Comparison of ENCODE assay signal across 9 mouse cellular contexts in genomic region chr16:96044096-96044495, GRCm38 (mm10). TPM values are rescaled to one million over a fixed set of nuclear protein-coding genes. Genes with fewer than 3 reads are reported as not detected.
DNase-seq lines count a peak whose midpoint lies in the region; ATAC-seq and TF ChIP-seq lines count a peak whose summit lies in the region.
"Had no signal": no experiment of that assay in that cellular context is flagged by ENCODE, and none has a peak within 500 bp of the region (broad histone marks: within the 10 kb centered on the region; RNA-seq: fewer than 3 reads in every experiment).

No protein-coding gene starts in this region.

- H3K36me3 ChIP-seq in intestine, postnatal 0 days (ENCODE audit: control insufficient read depth, insufficient read depth) = peaks cover 79% of the 10 kb centered on the region
- peaks cover 14% of the 10 kb centered on the region for H3K36me3 ChIP-seq in intestine, embryonic 16.5 days (ENCODE audit: control insufficient read depth, insufficient read depth, low read length)
- peaks cover 93% of the 10 kb centered on the region for H3K36me3 ChIP-seq in E14TG2a.4 (ENCODE audit: insufficient read depth, low read length)
- H3K36me3 ChIP-seq in liver, postnatal 0 days (replicated peaks; ENCODE audit: insufficient read depth, low read length) = peaks cover 59% of the 10 kb centered on the region

- DNase-seq in adrenal gland, postnatal 25 days = peak; percentile 34
- DNase-seq in fibroblast of lung, adult 2 months (ENCODE audit: low read depth) = peak; percentile 44
- peak; percentile 41 for DNase-seq in liver, postnatal 0 days
- peak; percentile 56 for DNase-seq in thymus, postnatal 25 days
- DNase-seq in urinary bladder, postnatal 25 days (ENCODE audit: low spot score) = no peak

- TF ChIP-seq EP300 in liver, postnatal 0 days (IDR thresholded peaks at IDR 0.05; ENCODE audit: low read depth) = no peak

- H3K4me1 ChIP-seq in intestine, postnatal 0 days (replicated peaks; ENCODE audit: control insufficient read depth, insufficient read depth, low read length) = no peaks in the 10 kb centered on the region
- H3K4me1 ChIP-seq in intestine, embryonic 16.5 days (ENCODE audit: control insufficient read depth, insufficient read depth, low read length) = no peaks in the 10 kb centered on the region
- peaks cover 34% of the 10 kb centered on the region for H3K4me1 ChIP-seq in E14TG2a.4 (replicated peaks; ENCODE audit: low read depth, low read length)
- no peaks in the 10 kb centered on the region for H3K4me1 ChIP-seq in liver, postnatal 0 days (ENCODE audit: insufficient read depth)
- H3K4me1 ChIP-seq: embryonic facial prominence, embryonic 12.5 days had no signal

- WGBS in intestine, postnatal 0 days = 57% methylated on average over 5 of the region's 5 CpGs
- WGBS in intestine, embryonic 16.5 days = 61% methylated on average over 5 of the region's 5 CpGs
- WGBS in liver, postnatal 0 days (ENCODE audit: insufficient replicate concordance) = 78% methylated on average over 5 of the region's 5 CpGs

- peak; percentile 63 for TF ChIP-seq CTCF in intestine, postnatal 0 days (IDR thresholded peaks at IDR 0.05; ENCODE audit: low read depth)
- peak; percentile 43 for TF ChIP-seq CTCF in E14TG2a.4 (conservative IDR thresholded peaks at IDR 0.05; ENCODE audit: low read length)
- TF ChIP-seq CTCF in liver, postnatal 0 days (IDR thresholded peaks at IDR 0.05; ENCODE audit: low read depth) = peak; percentile 63

- no peaks in the 10 kb centered on the region for H3K9me3 ChIP-seq in intestine, postnatal 0 days (ENCODE audit: control insufficient read depth)
- H3K9me3 ChIP-seq in intestine, embryonic 16.5 days (ENCODE audit: control insufficient read depth, low read length) = no peaks in the 10 kb centered on the region
- H3K9me3 ChIP-seq in E14TG2a.4 (ENCODE audit: low read length) = no peaks in the 10 kb centered on the region
- H3K9me3 ChIP-seq in liver, postnatal 0 days (ENCODE audit: low read length) = no peaks in the 10 kb centered on the region
- H3K9me3 ChIP-seq: embryonic facial prominence, embryonic 12.5 days had no signal

- no peak overlapping the region for H3K9ac ChIP-seq in intestine, postnatal 0 days (ENCODE audit: low read depth, low read length)
- no peak overlapping the region for H3K9ac ChIP-seq in intestine, embryonic 16.5 days (ENCODE audit: low read depth, low read length)
- H3K9ac ChIP-seq in liver, postnatal 0 days (replicated peaks) = no peak overlapping the region
- H3K9ac ChIP-seq: embryonic facial prominence, embryonic 12.5 days had no signal

- H3K27me3 ChIP-seq in intestine, postnatal 0 days (replicated peaks; ENCODE audit: control insufficient read depth, insufficient read depth, low read length) = no peaks in the 10 kb centered on the region
- H3K27me3 ChIP-seq in intestine, embryonic 16.5 days (replicated peaks; ENCODE audit: control insufficient read depth, insufficient read depth, low read length) = no peaks in the 10 kb centered on the region
- H3K27me3 ChIP-seq in E14TG2a.4 (ENCODE audit: insufficient read depth, low read length) = no peaks in the 10 kb centered on the region
- H3K27me3 ChIP-seq in liver, postnatal 0 days (ENCODE audit: insufficient read depth, low read length) = no peaks in the 10 kb centered on the region
- H3K27me3 ChIP-seq: embryonic facial prominence, embryonic 12.5 days had no signal

- H3K27ac ChIP-seq in intestine, postnatal 0 days (ENCODE audit: low read depth, low read length) = no peak overlapping the region
- H3K27ac ChIP-seq in intestine, embryonic 16.5 days (ENCODE audit: low read length) = no peak overlapping the region
- H3K27ac ChIP-seq in liver, postnatal 0 days (ENCODE audit: low read depth) = no peak overlapping the region
- H3K27ac ChIP-seq: embryonic facial prominence, embryonic 12.5 days had no signal

- no peak overlapping the region for H3K4me3 ChIP-seq in intestine, postnatal 0 days (ENCODE audit: low read depth, low read length)
- H3K4me3 ChIP-seq in intestine, embryonic 16.5 days (ENCODE audit: low read length) = no peak overlapping the region
- peak overlapping the region; percentile 32; the same call in 1 of the 2 replicates for H3K4me3 ChIP-seq in E14TG2a.4 (replicated peaks; ENCODE audit: low read length)
- H3K4me3 ChIP-seq in liver, postnatal 0 days (ENCODE audit: low read depth, low read length) = no peak overlapping the region
- H3K4me3 ChIP-seq: embryonic facial prominence, embryonic 12.5 days had no signal

- ATAC-seq in intestine, postnatal 0 days = no peak
- ATAC-seq in intestine, embryonic 16.5 days = no peak
- no peak for ATAC-seq in liver, postnatal 0 days

- no peak overlapping the region for H3K4me2 ChIP-seq in intestine, postnatal 0 days (replicated peaks; ENCODE audit: low read depth)
- no peak overlapping the region for H3K4me2 ChIP-seq in intestine, embryonic 16.5 days (ENCODE audit: low read depth, low read length)
- no peak overlapping the region for H3K4me2 ChIP-seq in liver, postnatal 0 days (ENCODE audit: low read depth, low read length)
- H3K4me2 ChIP-seq: embryonic facial prominence, embryonic 12.5 days had no signal

RNA-seq across cellular contexts. Expression of gene Brwd1, which starts 38.2 kb away (rescaled TPM):
- polyA plus RNA-seq in intestine, postnatal 0 days (2015; fragmentation: Nextera tagmentation; extraction: Ambion mirVana) = 19.9 and 23.3 TPM in 2 replicates
- polyA plus RNA-seq in intestine, embryonic 16.5 days (2015; fragmentation: Nextera tagmentation; extraction: Ambion mirVana) = 47.0 and 51.6 TPM in 2 replicates
- total RNA-seq in adrenal gland, postnatal 25 days (2021) = 80.8 and 101 TPM in 2 replicates
- 12.3 and 12.8 TPM in 2 replicates for polyA plus RNA-seq in liver, postnatal 0 days (2015; fragmentation: Nextera tagmentation; extraction: Ambion mirVana)

RNA-seq across cellular contexts. Expression of gene Psmg1, which starts 53.3 kb away (rescaled TPM):
- 31.0 and 32.2 TPM in 2 replicates for polyA plus RNA-seq in intestine, postnatal 0 days (2015; fragmentation: Nextera tagmentation; extraction: Ambion mirVana)
- 70.8 and 76.0 TPM in 2 replicates for polyA plus RNA-seq in intestine, embryonic 16.5 days (2015; fragmentation: Nextera tagmentation; extraction: Ambion mirVana)
- 33.5 and 40.3 TPM in 2 replicates for total RNA-seq in adrenal gland, postnatal 25 days (2021)
- 44.1 and 44.9 TPM in 2 replicates for polyA plus RNA-seq in liver, postnatal 0 days (2015; fragmentation: Nextera tagmentation; extraction: Ambion mirVana)
